Comparison of ENCODE assay signal across 8 mouse cellular contexts in genomic region chr11:32226124-32226871, GRCm38 (mm10). TPM values are rescaled to one million over a fixed set of nuclear protein-coding genes. Genes with fewer than 3 reads are reported as not detected.
DNase-seq lines count a peak whose midpoint lies in the region.

Mpg (plus strand) TSS chr11:32226505.

- peaks cover 35% of the 10 kb centered on the region for H3K36me3 ChIP-seq in hindbrain, embryonic 10.5 days

- 4% methylated on average over 47 of the region's 47 CpGs for WGBS in hindbrain, embryonic 10.5 days

- DNase-seq in NIH3T3 (ENCODE audit: low read depth) = peak; percentile 90
- peak; percentile 90 for DNase-seq in cerebellum, adult 9-10 months
- peak; percentile 75 to 91 for DNase-seq in frontal cortex, adult 2 months (ENCODE audit: extremely low spot score in 1 of 2, low spot score in 1 of 2)
- peak; percentile 89 for DNase-seq in hindbrain, embryonic 10.5 days (ENCODE audit: low spot score)
- DNase-seq in layer of hippocampus, postnatal 25 days (ENCODE audit: extremely low spot score in 1 of 2, low spot score in 1 of 2) = peak; percentile 77 to 81
- peak; percentile 91 for DNase-seq in lung, postnatal 25 days (ENCODE audit: low spot score)
- peak; percentile 66 for DNase-seq in retina, adult 2 months (ENCODE audit: low read depth, low spot score)
- peak; percentile 91 for DNase-seq in thymus, postnatal 25 days

- H3K4me3 ChIP-seq in hindbrain, embryonic 10.5 days = peak within 1 kb of the TSS; percentile 83

- H3K9me3 ChIP-seq in hindbrain, embryonic 10.5 days = no peaks in the 10 kb centered on the region

- peak within 1 kb of the TSS; percentile 95 for H3K27ac ChIP-seq in hindbrain, embryonic 10.5 days

- H3K4me1 ChIP-seq in hindbrain, embryonic 10.5 days (replicated peaks) = peaks cover 55% of the 10 kb centered on the region

- H3K27me3 ChIP-seq in hindbrain, embryonic 10.5 days (ENCODE audit: insufficient read depth, poor library complexity, severe bottlenecking) = peaks cover 28% of the 10 kb centered on the region

RNA-seq across cellular contexts. Expression of gene Mpg, which starts in this region (rescaled TPM):
- polyA plus RNA-seq in frontal cortex, adult 2 months (2012; rRNA removed) = 13.8 and 17.0 TPM in 2 replicates
- polyA plus RNA-seq in hindbrain, embryonic 10.5 days (2016; fragmentation: Nextera tagmentation; extraction: Ambion mirVana) = 34.2 and 36.3 TPM in 2 replicates
- 10 to 100 TPM; 18.1 to 19.9 TPM for total RNA-seq in layer of hippocampus, postnatal 25 days (2021)

Comparison
In these comparisons a context has a peak if more than half of its experiments do, and no peak if none do; other contexts are left out.
1. Peak in every context shown above with its lines: DNase-seq, H3K4me3 ChIP-seq and H3K27ac ChIP-seq.